Mouse (Mus musculus) hindbrain, embryonic 11.5 days (tissue): ENCODE results near the gene Bicra. TPM values are rescaled to one million over a fixed set of nuclear protein-coding genes. Genes with fewer than 3 reads are reported as not detected.

ENCODE experiments used
- ATAC-seq: fragments of 200-750 bp; cut with Nextera tagmentation; 2 replicates; pipeline ENCODE4 v1.8.0; 2017; ENCODE audit warnings: mild to moderate bottlenecking, moderate TSS enrichment, moderate library complexity; ENCODE audit not compliant: low FRiP score
- DNase-seq: peaks from one replicate; pipeline ENCODE4 v3.0.0-alpha.2; 2015; ENCODE audit warnings: low spot score
- H3K27ac ChIP-seq: fragments of 300-500 bp; sonication (generic); 2 replicates; pipeline ENCODE4 v1.5.1; 2014; ENCODE audit warnings: mild to moderate bottlenecking, low read depth, low read length
- H3K27me3 ChIP-seq: fragments of 300-500 bp; sonication (generic); 2 replicates; pipeline ENCODE4 v1.6.1; 2014; ENCODE audit warnings: mild to moderate bottlenecking, low read length, moderate library complexity, mixed read lengths; ENCODE audit not compliant: control insufficient read depth, insufficient read depth
- H3K36me3 ChIP-seq: fragments of 300-500 bp; sonication (generic); 2 replicates; pipeline ENCODE4 v1.6.1; 2014; ENCODE audit warnings: mild to moderate bottlenecking, low read length, moderate library complexity, mixed read lengths; ENCODE audit not compliant: control insufficient read depth, insufficient read depth
- H3K4me1 ChIP-seq: fragments of 300-500 bp; sonication (generic); replicated peaks from 2 replicates; pipeline ENCODE4 v1.6.1; 2014; ENCODE audit warnings: low read length, mixed read lengths; ENCODE audit not compliant: control insufficient read depth, insufficient read depth
- H3K4me2 ChIP-seq: fragments of 300-500 bp; sonication (generic); replicated peaks from 2 replicates; pipeline ENCODE4 v1.6.1; 2014; ENCODE audit warnings: mild to moderate bottlenecking, low read depth, low read length
- H3K4me3 ChIP-seq: fragments of 300-500 bp; sonication (generic); 2 replicates; pipeline ENCODE4 v1.5.1; 2014; ENCODE audit warnings: low read depth, low read length
- H3K9ac ChIP-seq: fragments of 300-500 bp; sonication (generic); 2 replicates; pipeline ENCODE4 v1.6.1; 2014; ENCODE audit warnings: low read depth, low read length
- H3K9me3 ChIP-seq: fragments of 300-500 bp; sonication (generic); 2 replicates; pipeline ENCODE4 v1.6.1; 2016; ENCODE audit warnings: low read length; ENCODE audit not compliant: control insufficient read depth
- WGBS: fragments of 180-500 bp; shearing (Covaris S2); extraction: QIAGEN DNeasy Blood & Tissue Kit; methylation state at CpG from one replicate; pipeline ENCODE4 v1.1.7; 2014; 5-methylcytosine and 5-hydroxymethylcytosine counted together
- polyA plus RNA-seq: library from polyadenylated mRNA; unstranded; fragments of >200 nt; fragmentation: Nextera tagmentation; extraction: Ambion mirVana; gene quantifications from 2 replicates; pipeline ENCODE4 v1.2.1, GENCODE M21; 2014

Bicra gene
- polyA plus RNA-seq, 1 experiment from 2014 or later, result 9.2 TPM

DNA sequence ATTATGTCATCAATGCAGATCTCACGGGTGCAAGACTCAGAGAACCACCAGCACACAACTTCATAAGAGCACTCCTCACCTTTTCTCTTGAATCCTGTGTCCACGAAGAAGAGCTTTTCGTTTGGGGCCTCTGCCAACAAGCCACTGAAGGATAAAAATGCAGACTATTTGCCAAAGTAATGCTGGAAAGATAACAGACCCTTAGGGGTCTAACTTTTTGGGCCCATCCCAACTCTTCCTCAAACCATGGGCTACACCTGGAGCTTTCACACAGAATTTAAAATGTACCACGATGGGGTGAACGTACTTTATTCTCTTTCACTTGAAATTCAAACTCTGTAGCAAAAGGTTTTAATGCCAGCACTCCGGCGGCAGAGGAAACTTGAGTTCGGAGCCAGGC lies 102.5 kb downstream of the Bicra start:
- no peak for DNase-seq
- Histone ChIP-seq H3K36me3 (peaks cover 11% of the 10 kb centered on the region), H3K9ac (peak overlapping the region; percentile 82), H3K9me3 (no peaks in the 10 kb centered on the region), H3K4me2 (peak overlapping the region; percentile 63), H3K4me3 (peak overlapping the region; percentile 69), H3K27ac (peak overlapping the region; percentile 90; the same call in 1 of the 2 replicates), H3K27me3 (no peaks in the 10 kb centered on the region), H3K4me1 (no peaks in the 10 kb centered on the region; the same call in 1 of the 2 replicates)
- ATAC-seq, result no peak
- WGBS, result 13% methylated on average over 8 of the region's 8 CpGs

DNA sequence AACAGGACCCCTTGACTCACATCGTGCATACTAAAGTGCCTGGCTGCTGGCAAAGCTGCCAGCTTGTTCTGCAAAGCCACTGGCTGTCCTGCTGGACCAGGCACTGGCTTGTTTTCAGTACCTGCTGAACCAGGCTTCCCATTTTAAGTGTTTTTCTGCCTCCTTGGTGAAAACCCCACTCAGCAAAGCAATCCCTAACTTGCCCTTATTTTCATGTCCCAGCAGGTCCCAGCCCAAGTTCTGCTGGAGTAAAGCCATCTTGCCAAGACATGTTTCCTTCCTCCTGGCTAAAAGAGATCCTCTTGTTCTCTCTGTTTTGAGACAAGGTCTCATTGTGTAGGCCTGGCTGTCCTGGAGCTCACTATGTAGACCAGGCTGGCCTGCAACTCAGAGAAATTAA lies 103.4 kb downstream of the Bicra start:
- Histone ChIP-seq H3K4me2 (no peak overlapping the region), H3K9ac (no peak overlapping the region), H3K4me1 (no peaks in the 10 kb centered on the region; the same call in 1 of the 2 replicates), H3K27ac (no peak overlapping the region), H3K27me3 (no peaks in the 10 kb centered on the region), H3K4me3 (no peak overlapping the region), H3K9me3 (no peaks in the 10 kb centered on the region), H3K36me3 (peaks cover 17% of the 10 kb centered on the region)
- no peak for ATAC-seq
- WGBS, result 81% methylated on average over 1 of the region's 1 CpGs
- no peak for DNase-seq

DNA sequence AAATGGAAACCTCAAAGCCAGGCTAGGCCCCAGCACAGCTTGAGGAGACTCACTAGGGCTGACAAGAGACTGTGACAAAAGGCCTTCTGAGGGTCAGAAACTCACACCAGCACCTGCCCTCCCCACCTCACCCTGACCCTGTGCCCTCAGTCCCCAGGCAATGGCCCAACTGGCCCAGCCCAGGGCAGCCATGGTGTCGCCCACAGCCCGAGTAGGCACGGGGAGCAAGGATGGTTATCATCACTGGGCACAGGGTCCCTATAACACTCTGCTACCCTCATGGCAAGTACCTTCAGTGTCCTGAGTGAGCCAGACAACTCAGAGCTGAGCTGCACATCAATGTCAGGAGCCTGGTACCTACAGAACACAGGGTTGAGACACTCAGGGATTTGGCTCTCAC lies 109.1 kb downstream of the Bicra start:
- Histone ChIP-seq H3K9me3 (no peaks in the 10 kb centered on the region), H3K4me1 (no peaks in the 10 kb centered on the region), H3K36me3 (peaks cover 35% of the 10 kb centered on the region), H3K4me2 (no peak overlapping the region), H3K27ac (no peak overlapping the region), H3K9ac (no peak overlapping the region), H3K4me3 (no peak overlapping the region), H3K27me3 (no peaks in the 10 kb centered on the region)
- no peak for ATAC-seq
- DNase-seq, result no peak
- 95% methylated on average over 3 of the region's 3 CpGs for WGBS

DNA sequence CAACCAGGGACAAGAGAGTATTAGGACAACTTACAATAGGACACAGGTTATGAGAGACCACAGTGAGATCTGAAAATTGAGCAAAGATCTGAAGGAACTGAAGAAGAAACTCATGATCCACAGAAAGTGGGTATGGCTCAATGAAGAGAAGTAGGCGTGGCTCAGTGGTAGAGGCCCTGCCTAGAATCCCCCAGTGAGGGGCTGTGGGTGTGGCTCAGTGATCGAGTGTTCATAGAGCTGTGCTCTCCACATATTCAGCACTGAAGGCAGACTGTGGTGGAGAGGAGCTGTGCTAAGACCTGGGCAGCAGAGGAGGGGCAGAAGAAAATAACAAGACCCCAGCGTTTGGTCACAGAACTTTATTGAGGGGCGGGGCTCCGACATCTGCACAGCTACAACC lies 110.2 kb downstream of the Bicra start:
- no peaks in the 10 kb centered on the region for H3K4me1 ChIP-seq
- 92% methylated on average over 5 of the region's 5 CpGs for WGBS
- H3K36me3 ChIP-seq, result peaks cover 35% of the 10 kb centered on the region
- ATAC-seq (no peak; the same call in 1 of the 2 replicates), DNase-seq (no peak)
- H3K4me3 ChIP-seq, result no peak overlapping the region
- H3K4me2 ChIP-seq, result no peak overlapping the region
- no peak overlapping the region for H3K27ac ChIP-seq
- H3K9ac ChIP-seq, result no peak overlapping the region
- H3K9me3 ChIP-seq, result no peaks in the 10 kb centered on the region
- H3K27me3 ChIP-seq, result no peaks in the 10 kb centered on the region

DNA sequence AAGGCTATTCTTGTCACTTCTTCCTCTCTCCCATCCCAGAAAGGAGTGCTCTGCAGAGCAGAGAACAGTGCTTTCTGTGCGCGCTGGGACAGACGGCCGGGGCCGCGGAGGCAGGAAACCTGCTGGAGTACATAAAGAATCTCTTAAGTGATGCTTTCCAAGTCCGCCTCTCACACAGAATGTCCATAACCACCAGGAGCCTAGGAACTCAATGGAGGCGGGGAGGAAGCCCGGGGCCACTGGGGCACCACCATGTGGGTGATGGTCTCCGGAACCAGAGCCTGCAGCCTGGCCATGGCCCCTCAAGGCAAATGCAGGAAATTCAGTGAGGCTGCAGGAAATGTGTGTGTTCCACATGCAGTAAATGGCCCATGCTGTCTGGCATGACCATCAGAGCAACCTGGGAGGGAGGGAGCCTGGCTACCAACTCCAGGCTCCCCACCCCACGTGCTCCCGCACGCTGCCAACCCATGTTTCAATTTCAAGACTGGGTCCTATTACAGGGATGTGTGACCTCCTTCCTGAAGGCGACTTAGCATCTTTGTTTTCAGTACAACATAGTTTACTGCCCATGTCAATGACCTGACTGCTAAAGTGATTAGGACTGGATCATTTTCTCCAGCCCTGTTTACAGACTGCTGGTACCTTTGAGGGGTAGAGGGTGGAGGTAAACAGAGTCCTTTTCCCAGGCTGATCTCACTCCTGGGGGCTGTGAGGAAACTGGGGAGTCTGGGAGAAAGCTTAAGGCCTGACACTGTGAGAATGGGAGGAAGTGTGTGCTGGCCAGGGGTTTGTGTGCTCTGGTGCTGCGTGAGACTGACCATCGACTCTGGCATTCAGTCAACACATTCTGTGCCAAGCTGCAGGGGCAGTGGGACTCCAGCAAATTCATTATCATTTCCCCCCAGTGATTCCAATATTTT lies 114.0 kb downstream of the Bicra start:
- DNase-seq (no peak), ATAC-seq (no peak)
- Histone ChIP-seq H3K4me2 (no peak overlapping the region), H3K4me1 (no peaks in the 10 kb centered on the region), H3K4me3 (no peak overlapping the region), H3K27me3 (no peaks in the 10 kb centered on the region), H3K9ac (no peak overlapping the region), H3K36me3 (peaks cover 13% of the 10 kb centered on the region), H3K27ac (no peak overlapping the region), H3K9me3 (no peaks in the 10 kb centered on the region)
- WGBS, result 59% methylated on average over 16 of the region's 16 CpGs

DNA sequence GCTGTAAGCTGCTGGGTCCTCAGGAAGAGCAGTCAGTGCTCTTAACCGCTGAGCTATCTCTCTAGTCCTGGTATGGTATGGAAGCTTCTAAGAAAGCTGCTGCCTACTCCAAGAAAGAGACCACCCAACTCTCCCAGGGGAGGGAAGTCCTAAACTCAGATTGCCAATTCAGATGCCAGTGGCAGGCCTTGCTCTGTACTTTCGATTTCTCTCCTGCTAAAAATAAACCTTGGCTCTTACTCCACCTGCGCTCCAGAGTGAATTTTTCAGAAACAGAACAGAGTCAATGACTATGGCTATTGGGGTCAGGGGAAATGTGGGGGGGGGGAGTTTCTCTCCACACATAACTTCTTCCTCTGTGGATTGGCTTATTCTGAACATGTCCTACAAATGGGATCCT lies 116.1 kb downstream of the Bicra start:
- DNase-seq (no peak), ATAC-seq (no peak)
- Histone ChIP-seq H3K4me3 (no peak overlapping the region), H3K27me3 (no peaks in the 10 kb centered on the region), H3K27ac (no peak overlapping the region), H3K4me1 (no peaks in the 10 kb centered on the region), H3K9ac (no peak overlapping the region), H3K9me3 (no peaks in the 10 kb centered on the region), H3K36me3 (no peaks in the 10 kb centered on the region), H3K4me2 (no peak overlapping the region)
- 82% methylated on average over 3 of the region's 3 CpGs for WGBS

DNA sequence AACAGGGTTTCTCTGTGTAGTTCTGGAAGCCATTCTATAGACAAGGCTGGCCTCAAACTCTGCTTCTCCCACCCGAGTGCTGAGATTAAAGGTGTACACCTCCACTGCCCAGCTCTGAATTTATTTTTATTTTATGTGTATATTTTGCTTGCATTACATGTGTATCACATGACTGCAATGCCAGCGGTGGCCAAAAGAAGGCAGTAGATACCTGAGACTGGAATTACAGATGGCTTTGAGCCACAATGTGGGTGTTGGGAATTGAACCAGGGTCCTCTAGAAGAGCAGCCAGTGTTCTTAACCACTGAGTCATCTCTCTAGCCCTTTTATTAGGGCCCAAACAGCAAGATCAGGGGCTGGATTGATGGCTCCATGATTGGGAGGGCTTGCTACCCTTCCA lies 117.2 kb downstream of the Bicra start:
- no peak overlapping the region for H3K9ac ChIP-seq

DNA sequence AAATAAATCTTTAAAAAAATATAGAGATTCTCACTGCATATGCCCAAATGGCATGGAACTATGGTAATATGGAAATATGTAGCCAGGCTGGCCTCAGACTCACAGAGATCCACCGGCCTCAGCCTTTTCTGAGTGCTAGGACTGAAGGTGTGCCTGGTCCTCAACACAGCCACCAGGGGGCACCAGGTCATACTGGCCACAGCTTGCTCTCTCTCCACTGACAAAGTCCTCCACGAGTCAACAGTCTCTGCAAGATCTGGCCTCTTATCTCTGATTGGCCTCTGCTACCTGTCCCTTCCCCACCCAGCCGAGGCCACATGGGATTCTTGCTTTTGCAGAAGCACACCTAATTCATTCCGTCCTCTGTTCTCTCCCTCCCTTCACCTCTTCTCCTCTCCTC lies 117.8 kb downstream of the Bicra start:
- WGBS, result 34% methylated on average over 4 of the region's 4 CpGs

More for the DNA sequence above, 117.2 kb downstream of the Bicra start:
- Histone ChIP-seq H3K9me3 (no peaks in the 10 kb centered on the region), H3K4me2 (no peak overlapping the region), H3K27me3 (no peaks in the 10 kb centered on the region), H3K4me1 (no peaks in the 10 kb centered on the region), H3K27ac (no peak overlapping the region), H3K4me3 (no peak overlapping the region), H3K36me3 (no peaks in the 10 kb centered on the region)
- ATAC-seq (no peak), DNase-seq (no peak)
- WGBS, result 67% methylated on average over 2 of the region's 2 CpGs

More for the DNA sequence above, 117.8 kb downstream of the Bicra start:
- Histone ChIP-seq H3K36me3 (no peaks in the 10 kb centered on the region), H3K9me3 (no peaks in the 10 kb centered on the region), H3K4me1 (no peaks in the 10 kb centered on the region), H3K9ac (no peak overlapping the region), H3K4me3 (no peak overlapping the region), H3K27ac (no peak overlapping the region), H3K27me3 (no peaks in the 10 kb centered on the region), H3K4me2 (no peak overlapping the region)
- peak; percentile 57; the same call in 1 of the 2 replicates for ATAC-seq
- DNase-seq, result peak; percentile 58
